Mouse (Mus musculus) spleen, adult 18-20 months (tissue): ENCODE measurements around the gene Tas2r143.

Source experiments
- DNase-seq, 2 experiments: peaks; one replicate each; pipeline ENCODE4 v3.0.0; 2022; ENCODE audit warnings: mixed read lengths in 2 of 2

The Tas2r143 gene

DNA sequence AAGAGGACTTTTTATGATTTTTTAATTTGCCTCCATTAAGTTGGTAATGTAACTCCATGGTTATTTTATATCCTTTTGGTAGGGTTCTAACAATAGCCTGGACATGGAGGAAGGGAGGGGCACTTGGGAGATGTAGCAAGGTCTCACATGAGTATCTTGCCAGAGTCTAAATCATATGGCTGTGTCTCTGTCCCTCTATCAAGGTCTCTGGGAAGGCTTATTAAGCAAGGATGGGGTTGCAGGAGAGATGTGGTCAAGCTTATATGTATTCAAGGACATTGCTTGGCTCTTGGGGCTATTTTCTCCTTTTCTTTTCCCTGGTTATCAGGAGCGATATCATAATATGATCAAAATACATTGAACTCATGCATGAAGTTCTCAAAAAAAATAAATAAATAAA, 1.0 kb upstream of the Tas2r143 start:
- DNase-seq: no peak

DNA sequence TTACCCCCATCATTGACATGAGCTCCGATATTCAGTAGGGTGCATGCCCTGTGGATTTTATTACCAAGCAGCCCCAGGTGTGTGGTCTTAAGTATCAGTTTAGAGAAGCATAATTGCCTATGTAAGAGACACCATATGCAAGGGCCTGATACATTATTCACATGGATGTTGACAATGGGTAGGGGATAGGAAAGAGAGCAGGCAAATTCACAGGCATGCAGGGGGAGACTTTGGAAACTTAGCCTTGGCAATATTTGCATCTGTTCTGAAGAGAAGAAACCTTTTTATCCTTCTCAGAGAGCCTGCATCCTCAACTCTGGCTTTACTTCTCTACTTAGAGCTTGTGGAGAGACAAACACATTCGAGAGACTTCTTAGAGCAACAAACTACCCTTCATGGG, 5.1 kb downstream of the Tas2r143 start, which contains the start of gene Tas2r135:
TSS of gene Tas2r135 (plus strand) at position 301 of the 400 bp plus-strand sequence.
- DNase-seq: no peak

DNA sequence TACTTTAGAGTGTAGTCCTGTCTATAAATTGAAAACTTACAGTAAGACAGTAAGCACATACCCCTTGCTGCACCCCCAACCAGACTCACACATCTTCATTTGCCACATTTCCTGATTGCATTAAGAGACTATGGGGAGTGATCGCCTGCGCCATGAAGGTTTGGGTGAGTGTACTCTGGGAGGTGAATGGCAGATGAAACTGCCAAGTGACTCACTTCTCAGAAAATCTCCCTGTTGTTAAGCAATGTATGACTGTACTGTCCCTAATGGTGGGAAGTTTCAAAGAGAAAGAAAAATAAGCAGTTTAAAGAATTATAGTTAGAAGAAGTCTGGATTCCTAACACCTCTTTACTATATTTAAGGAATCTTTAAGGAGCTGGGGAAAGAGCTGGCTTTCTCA, 19.4 kb downstream of the Tas2r143 start:
- DNase-seq: no peak

DNA sequence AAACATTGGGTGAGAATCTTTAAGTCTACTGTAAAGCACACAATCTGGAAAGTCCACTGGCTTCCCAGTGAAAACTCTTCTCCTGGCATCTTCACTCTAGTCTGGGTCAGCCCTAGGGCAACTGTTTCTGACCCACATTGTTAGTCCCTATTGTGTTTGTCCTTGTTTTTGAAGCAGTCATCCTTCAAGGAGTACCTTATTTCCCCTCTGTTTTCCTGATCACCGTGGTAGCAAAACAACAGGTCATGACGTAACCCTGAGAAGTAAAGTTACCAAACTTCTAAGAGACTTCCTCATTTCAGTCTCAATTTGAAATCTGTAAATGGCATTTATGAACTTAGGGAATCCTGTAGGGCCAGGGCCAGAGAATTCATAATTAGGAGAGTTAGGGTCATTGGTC, 21.4 kb downstream of the Tas2r143 start:
- DNase-seq: no peak

DNA sequence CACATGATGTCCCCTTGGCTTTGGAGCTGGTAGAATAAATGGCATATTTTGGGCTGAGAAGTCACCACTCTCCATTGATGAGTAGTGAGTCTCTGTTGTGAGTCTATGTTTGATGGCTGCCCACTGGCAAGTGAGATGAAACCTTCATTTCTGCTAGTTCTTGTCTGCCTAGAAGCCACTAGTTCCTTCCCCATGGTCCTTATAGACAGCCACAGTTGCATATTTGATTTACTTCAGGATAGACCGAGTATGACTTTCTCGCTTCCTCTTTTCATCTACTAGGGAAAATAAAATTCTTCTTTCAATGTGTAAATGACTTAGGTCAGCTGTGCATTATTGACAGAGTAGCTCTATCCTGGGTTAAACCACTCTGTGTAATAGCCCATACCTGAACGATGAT, 24.4 kb downstream of the Tas2r143 start:
- no peak for DNase-seq

DNA sequence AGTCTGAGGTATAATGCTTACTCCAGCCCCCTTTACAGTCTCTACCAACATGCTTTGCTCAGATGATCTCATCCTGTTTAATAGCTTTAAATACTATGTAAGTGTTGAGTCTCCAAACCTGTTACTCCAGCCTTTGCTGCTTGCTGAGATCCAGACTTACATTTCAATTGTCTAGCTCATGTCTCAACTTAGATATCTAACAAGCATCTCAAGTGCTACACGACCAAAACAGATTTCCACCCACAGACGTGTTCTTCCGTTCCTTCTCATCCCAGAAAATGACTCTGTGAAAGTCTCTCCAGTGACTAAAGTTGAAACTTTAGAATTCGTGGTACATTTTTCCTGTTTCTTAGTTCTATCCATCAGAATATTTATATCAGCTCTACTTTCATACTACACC, 26.3 kb downstream of the Tas2r143 start:
- no peak for DNase-seq

DNA sequence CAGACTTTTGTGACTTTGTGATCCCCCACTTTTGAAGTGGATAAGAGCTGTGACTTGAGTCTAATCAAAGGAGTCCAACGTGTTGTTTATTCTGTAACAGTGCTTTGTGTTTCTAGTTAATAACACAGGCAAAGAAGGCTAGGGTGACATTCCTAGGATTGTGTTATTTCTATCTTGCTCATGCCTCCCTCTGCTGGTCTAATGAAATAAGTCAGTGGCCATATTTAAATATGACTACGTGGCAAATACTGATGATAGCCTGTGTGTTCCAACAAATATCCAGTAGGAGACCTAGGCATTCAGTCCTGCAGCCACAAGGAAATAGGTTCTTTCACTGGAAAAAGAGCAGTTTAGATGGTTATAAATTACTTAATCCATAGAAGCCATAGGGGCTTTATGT, 33.5 kb downstream of the Tas2r143 start:
- no peak for DNase-seq

DNA sequence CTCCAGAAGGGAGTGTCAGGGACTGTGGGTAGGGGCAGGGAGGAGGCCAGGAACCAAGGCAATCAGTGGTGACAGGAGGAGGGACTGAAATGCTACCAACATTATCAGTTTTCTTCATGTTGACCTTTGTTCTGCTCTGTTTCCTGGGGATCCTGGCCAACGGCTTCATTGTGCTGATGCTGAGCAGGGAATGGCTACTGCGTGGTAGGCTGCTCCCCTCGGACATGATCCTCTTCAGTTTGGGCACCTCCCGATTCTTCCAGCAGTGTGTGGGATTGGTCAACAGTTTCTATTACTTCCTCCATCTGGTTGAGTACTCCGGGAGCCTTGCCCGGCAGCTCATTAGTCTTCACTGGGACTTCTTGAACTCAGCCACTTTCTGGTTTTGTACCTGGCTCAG, 34.4 kb downstream of the Tas2r143 start, which contains the start of gene Tas2r126:
TSS of gene Tas2r126 (plus strand) at position 90 of the 400 bp plus-strand sequence.
- DNase-seq: no peak

DNA sequence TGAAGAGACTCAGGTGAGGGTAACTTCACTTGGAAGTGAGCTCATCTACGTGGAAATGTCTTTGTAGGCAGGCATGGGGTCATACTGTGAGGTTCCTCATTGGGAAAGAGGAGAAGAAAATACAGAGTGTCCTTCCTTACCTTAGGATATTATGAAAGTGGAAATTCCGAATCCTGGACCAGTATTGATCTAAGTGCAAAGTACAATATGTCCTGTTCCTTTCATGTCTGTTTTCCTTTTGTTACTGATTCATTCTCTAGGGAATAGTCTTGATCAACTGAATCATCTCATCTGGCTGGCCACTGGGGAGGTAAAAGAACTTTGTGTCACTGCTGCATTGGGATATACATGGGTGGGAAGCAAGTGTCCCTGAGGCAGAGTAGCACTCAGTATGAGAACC, 35.5 kb downstream of the Tas2r143 start:
- DNase-seq: no peak

DNA sequence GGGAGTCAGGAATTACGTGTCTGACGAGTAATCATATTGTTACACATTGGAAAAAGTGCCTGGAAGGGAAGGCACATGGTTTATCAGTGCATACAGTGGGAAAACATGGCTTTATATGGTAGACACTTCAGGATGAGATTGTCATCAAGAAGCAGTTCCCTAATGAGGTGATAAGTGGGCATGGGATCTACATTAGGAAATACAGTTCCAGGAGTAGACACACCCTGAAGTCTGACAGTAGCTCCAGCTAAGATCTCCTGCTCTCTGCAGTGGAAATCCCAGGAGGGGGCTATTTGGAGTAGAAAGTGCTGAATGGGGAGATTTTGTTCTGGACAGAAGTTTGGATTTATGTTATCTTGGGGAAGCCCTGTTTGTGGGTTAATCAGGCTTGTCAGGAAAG, 41.4 kb downstream of the Tas2r143 start:
- no peak for DNase-seq

DNA sequence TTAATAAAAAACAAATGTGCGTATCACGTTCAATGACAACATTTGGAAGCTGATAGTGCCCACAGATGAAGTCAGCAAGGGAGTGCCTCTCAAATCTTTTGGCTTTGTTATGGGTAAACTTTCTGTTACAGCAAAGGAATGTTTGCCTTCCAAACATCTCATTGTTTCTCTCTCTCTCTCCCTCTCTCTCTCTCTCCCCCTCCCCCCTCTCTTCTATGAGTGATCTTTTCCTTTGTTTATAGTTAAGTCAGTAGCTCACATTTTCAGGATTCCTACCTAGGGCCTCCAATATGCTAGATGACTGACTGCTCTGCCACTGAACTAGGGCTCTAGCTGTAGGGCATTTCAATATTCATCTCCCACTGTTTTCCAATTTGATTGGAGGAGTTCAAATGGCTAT, 44.5 kb downstream of the Tas2r143 start:
- no peak for DNase-seq

DNA sequence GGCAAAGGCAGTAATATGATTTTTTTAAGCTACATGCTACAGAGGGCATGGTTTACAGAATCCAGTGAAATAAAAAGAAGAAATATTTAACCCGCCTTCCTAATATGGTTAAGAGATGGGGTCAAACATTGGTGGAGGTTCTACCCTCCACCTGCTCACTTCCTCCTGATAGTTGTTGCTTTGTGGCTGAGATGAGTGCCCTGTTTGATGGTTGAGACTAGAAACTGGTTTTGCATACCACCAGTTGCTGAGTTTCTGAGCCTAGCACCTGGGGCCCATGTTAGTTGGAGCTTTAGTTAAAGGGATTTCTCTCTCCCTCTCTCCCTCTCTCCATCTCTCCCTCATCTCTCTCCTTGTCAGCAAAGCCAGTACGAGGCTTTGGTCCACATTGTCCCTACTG, 47.3 kb downstream of the Tas2r143 start:
- no peak for DNase-seq
